Mouse (Mus musculus) left cerebral cortex, postnatal 14 days (tissue): ENCODE results near the gene Mpi. TPM values are rescaled to one million over a fixed set of nuclear protein-coding genes. Genes with fewer than 3 reads are reported as not detected.

ENCODE experiments used
- DNase-seq, 2 experiments: peaks; one replicate each; pipeline ENCODE4 v3.0.0; 2021 to 2022; ENCODE audit warnings: low spot score in 2 of 2, mixed read lengths in 1 of 2
- intact Hi-C: fragments of 180-260 bp; cut with DNase I; formaldehyde crosslinking; loops from one replicate; pipeline ENCODE4 v1.15.1; 2025
- total RNA-seq, 2 experiments: library from RNA; stranded (reverse); gene quantifications; 2 replicates each; pipeline ENCODE4 v1.2.3; 2021

Mpi gene
- total RNA-seq, 2 experiments from 2014 or later = 73.3 to 82.3 TPM

- peak in 1 of 2 experiments; percentile 55 for DNase-seq
- intact Hi-C loops = no loop called here
These were observed 49.5 kb downstream of the Mpi start for GRCm38 (mm10) chr9:57502911-57503621.

DNA sequence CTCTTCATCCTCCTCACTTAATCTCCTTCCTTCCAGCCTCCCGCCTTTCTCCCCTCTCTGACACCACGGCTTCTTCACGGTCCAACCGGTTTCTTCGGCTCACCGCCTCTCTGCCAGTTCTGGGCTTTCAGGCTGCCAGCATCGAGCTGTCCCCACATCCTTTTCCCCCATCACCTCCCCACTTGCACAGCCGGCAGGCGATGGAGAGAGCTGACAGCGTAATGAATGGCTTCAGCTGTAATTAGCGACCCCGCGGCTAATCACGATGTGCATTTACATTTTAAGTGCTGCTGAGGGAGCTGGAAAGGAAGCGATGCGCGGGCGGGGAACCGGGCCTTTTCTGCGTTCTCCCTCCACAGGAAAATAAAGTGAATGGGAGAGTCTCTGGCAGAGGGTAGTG, 50.7 kb downstream of the Mpi start:
- intact Hi-C loops = no loop called here
- DNase-seq = peak in 1 of 2 experiments; percentile 72

DNA sequence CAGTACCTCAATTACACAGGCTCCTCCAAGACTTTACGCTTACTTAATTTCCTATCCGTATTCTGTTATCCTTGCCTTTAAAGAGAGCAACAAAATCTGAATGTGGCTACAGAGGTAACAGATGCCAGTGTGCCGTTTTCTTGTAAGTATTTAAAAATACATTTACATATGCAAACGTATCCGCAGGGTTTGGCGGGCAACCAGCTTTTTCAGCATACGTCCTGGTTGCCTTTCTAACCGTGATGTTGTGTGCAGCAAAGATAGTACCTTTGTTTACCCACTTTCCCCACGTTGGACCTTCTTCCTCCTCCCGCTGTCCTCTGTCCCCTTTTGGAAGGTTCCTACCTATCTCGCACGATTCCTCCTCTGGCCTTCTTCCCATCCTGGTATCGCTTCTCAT, 51.1 kb downstream of the Mpi start:
- DNase-seq = peak; percentile 65 to 77
- intact Hi-C loops = no loop called here

DNA sequence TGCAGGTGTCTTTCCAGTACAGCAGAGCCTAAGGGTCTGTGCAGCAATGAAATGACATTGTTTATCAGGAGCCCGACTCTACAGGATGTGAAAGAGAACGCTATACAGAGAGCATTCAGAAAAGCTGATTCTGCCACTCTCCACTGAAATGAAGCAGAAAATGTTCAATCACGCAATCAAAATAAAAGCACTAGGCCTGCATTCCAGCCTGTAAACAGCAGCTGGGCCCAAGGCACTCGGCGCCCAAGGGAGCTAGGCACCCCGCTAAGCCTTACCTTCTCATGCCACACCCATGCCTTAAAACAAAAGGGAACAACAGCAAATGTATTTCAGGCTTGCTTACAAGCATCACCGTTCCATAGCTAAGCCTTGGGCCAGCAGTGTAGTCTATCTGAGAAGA, 54.0 kb downstream of the Mpi start:
- intact Hi-C loops = no loop called here
- no peak for DNase-seq

DNA sequence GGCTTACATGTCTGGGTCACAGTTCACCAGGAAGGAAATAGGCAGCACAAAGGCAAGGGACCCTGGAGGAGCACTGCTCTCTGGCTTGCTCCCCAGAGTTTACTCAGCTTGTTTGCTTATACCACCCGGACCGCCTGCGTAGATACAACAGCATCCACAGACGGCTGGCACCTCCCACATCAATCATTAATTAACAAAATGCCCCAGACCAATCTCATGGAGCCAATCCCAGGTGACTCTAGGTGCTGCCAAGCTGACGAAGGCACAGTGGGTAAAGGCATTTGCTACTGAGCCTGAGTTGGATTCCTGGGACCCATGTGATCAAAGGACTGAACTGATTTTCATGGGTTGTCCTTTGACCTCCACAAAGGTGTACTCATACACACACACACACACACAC, 55.3 kb downstream of the Mpi start:
- intact Hi-C loops = no loop called here
- no peak for DNase-seq

DNA sequence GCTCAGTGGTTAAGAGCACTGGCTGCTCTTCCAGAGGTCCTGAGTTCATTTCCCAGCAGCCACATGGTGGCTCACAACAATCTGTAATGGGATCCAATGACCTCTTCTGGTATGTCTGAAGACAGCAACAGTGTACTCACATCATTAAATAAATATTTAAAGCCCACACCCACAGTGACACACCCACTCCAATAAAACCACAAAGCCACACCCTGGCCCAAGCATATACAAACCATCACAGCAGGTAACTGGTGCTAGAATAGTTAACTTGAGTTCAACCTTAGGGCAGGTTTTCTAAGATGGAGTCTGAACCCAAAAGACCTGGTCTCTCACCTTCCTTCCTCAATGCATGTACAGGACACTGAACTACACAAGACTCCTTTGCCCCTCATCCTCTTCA, 57.6 kb downstream of the Mpi start:
- DNase-seq = no peak

More for the DNA sequence above, 57.6 kb downstream of the Mpi start:
- intact Hi-C loops = no loop called here

Other genes starting within 250 kb of the Mpi start
- 10 to 100 TPM; 14.4 to 14.7 TPM for gene Ppcdc, start 112.6 kb downstream of the Mpi start, total RNA-seq
- 100 to 1,000 TPM; 414 to 420 TPM for gene Scamp5, start 84.7 kb downstream of the Mpi start, total RNA-seq
- gene Rpp25, start 48.7 kb downstream of the Mpi start, total RNA-seq = 10 to 100 TPM; 15.2 to 16.4 TPM
- 100 to 1,000 TPM; 481 to 515 TPM for gene Cox5a, start 31.5 kb downstream of the Mpi start, total RNA-seq
- gene Fam219b, start 15.2 kb downstream of the Mpi start, total RNA-seq = 10 to 100 TPM; 16.3 to 22.9 TPM
- gene Scamp2, start 8.2 kb upstream of the Mpi start, total RNA-seq = 10 to 100 TPM; 25.4 to 29.1 TPM
- 10 to 100 TPM; 30.0 to 34.2 TPM for gene Ulk3, start 36.7 kb upstream of the Mpi start, total RNA-seq
- gene Cplx3, start 53.5 kb upstream of the Mpi start, total RNA-seq = 10 to 100 TPM; 16.3 to 24.4 TPM
- not detected for gene Lman1l, start 68.0 kb upstream of the Mpi start, total RNA-seq
- 10 to 100 TPM; 46.8 to 47.1 TPM for gene Csk, start 100.9 kb upstream of the Mpi start, total RNA-seq
- gene Cyp1a2, start 130.9 kb upstream of the Mpi start, total RNA-seq = not detected
- under 1 TPM; 0.13 to 0.22 TPM for gene Cyp1a1, start 135.2 kb upstream of the Mpi start, total RNA-seq
- 10 to 100 TPM; 15.3 to 15.6 TPM for gene Edc3, start 155.8 kb upstream of the Mpi start, total RNA-seq
- 10 to 100 TPM; 81.3 to 81.8 TPM for gene Clk3, start 213.1 kb upstream of the Mpi start, total RNA-seq